Mouse (Mus musculus) urinary bladder, postnatal 4 days (tissue): ENCODE measurements at regions not wholly inside any gene's neighbourhood (a gene's known extent, or its start where the extent isn't known, plus 50 kb on each side); places are given as distances from the start of the nearest gene placed in this dataset.

Experiments used
- DNase-seq, 2 experiments: peaks; one replicate each; pipeline ENCODE4 v3.0.0; 2021 to 2022; ENCODE audit warnings: low spot score in 2 of 2

DNA sequence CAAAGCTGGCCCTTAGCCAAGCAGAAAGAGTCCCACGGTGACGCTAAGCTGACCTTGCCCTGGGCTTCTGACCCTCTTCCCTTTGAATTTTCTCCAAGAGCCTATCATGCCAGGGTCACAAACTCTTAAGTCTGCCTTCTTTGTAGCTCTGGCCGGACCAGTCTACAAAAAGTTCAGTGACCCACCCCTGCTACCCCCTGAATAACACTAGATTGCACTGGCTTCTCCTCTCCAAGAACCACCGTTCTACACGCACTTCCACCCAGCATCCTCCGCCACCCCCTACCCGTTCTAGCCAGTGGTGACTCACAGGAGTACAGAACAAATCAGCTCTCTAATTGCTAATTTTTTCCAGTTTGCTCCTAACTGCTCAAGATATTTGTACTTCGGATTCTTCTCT lies 325.0 kb downstream of the Tns1 start:
- DNase-seq: no peak

- no peak for DNase-seq
Observed at GRCm38 (mm10) chr1:73797858-73798257, 326.4 kb downstream of the Tns1 start.

GRCm38 (mm10) chr1:73797413-73797812 lies 326.8 kb downstream of the Tns1 start:
- no peak for DNase-seq

DNA sequence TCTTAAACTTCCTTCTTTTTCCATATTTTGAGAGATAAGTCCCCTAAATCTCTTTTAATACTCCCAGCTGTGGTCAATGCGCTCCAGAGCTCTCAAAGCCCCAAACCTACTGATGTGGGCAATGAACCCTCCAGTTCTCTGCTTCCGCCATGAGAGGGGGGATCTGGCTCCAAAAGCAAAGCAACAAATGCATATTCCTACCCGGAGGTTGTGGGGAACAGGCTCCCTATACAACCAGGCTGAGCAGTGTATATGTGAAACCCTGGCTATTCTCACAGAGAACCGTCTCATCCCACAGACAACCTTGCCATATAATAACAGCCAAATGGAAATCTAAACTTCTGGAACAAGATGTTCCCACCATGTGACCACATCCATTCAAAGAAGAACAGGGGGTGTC lies 330.4 kb downstream of the Tns1 start:
- DNase-seq: no peak

DNA sequence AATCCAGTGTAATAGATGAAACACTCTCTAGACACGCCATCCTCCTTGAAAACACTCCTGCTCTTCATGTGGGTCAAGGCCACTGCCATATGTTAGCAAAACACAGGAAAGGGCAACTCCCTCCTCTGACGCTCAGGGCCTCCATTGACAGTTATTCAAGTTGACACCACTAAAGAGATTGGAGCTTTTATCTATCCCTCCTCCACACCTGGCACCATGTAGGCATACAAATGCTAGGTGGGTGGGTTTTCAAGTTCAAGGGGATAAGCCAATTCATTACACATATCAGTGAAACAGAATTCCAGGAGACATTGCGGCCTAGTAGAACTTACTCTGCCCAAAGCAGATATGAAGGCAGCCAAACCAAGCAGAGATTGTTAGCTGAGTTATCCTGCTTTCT lies 331.0 kb downstream of the Tns1 start:
- no peak for DNase-seq

GRCm38 (mm10) chr1:73792311-73792710 lies 331.9 kb downstream of the Tns1 start:
- no peak for DNase-seq

- no peak for DNase-seq
Observed at GRCm38 (mm10) chr1:73787666-73788065, 336.6 kb downstream of the Tns1 start.

DNA sequence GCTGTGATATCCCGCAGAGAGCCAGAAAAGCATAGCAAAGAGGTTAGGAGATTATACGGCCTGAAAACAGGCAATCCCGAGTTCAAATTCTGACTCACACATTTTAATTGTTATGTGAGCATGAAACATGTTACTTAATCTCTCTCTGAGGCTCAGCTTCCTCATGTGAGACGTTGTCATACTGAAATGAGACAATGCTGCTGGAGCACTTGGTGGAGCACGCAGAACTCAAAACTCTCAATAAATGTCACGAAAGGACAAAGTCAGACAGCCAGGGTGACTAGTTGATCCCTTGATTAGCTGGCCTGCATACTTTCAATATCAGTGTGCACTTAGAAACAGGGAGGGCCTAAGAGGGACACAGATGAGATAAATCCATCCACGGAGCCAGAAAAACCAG lies 337.0 kb downstream of the Tns1 start:
- DNase-seq: no peak

- no peak for DNase-seq
Observed at GRCm38 (mm10) chr1:73783303-73783702, 340.9 kb downstream of the Tns1 start.

DNA sequence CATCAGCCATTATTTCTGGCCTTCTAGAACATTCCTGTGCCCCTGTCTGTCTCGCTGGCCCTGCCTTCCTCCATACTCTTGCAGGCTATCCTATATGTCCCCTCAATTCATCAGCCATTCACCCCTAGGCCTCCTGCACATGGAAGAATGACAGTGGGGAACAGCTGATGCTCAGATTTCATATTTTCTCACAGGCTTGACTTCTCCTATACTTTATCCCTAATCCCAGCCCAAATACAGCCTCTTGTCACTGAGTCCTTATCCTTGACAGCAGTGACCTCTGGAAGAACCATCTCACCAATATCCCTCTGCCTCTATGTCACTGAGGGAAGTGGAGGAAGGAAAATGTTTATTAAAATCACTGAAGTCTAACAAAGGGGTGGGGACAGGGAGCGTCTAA lies 341.4 kb downstream of the Tns1 start:
- no peak for DNase-seq

DNA sequence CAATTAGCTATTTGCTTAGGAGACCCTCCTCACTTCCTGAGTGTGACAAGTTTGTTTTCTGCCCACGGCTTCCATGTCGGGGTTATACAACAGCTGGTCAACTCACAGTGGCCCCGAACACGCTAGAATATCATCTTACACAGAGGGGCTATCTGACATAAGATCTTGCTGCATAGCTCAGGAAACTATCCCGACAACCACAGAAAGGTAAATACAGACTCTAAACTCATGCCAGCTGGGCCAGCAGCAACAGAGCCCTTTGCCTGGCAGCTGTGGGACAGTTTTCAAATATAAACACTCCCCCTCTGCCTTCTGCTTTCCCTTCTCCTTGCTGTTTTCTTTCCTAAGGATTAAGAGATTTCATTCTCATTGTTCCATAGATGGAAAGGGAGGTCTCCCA lies 352.5 kb downstream of the Tns1 start:
- no peak for DNase-seq

DNA sequence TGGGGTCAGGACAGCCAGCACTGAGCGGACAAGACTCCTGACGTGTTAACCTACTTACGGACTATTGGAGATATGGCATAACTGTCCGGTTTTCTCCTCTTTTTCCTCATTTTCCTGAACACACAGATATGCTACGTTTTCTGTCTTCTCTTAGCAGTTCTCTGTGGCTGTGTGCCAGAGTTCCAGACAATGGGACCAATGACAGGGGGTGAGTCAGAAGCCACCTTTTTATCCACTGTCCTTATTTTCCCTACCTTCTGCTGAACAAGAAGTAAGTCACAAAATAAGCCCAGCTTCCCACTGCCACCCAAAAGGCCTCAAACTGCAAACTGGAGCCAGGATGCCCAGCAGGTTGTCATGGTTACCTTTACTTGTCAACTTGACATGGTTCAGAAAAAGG lies 353.6 kb downstream of the Tns1 start:
- no peak for DNase-seq

- no peak for DNase-seq
Observed at GRCm38 (mm10) chr1:73764611-73765333, 359.5 kb downstream of the Tns1 start.

GRCm38 (mm10) chr1:73758110-73759061 lies 365.9 kb downstream of the Tns1 start:
- DNase-seq: no peak

DNA sequence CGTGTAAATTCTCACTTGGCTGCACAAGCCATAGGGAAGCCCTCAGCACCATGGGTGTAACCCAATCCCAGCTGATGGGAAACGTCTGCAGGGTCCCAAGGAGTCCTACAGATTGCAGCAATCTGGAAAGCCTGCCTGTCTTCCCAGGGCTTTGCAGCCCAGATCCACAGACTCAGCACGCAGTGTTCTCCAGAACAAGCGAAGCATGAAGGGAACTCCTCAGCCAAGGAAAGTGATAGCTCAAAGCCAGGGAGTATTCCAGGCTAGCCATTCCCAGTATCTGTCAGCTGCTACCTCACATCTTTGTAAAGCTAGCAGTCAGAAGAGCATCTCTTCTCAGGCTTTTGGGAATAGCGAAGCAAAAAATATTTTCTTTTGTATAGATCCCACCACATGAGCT lies 368.5 kb downstream of the Tns1 start:
- peak in 1 of 2 experiments; percentile 22 for DNase-seq

- DNase-seq: no peak
Observed at GRCm38 (mm10) chr1:73754928-73755327, 369.3 kb downstream of the Tns1 start.

DNA sequence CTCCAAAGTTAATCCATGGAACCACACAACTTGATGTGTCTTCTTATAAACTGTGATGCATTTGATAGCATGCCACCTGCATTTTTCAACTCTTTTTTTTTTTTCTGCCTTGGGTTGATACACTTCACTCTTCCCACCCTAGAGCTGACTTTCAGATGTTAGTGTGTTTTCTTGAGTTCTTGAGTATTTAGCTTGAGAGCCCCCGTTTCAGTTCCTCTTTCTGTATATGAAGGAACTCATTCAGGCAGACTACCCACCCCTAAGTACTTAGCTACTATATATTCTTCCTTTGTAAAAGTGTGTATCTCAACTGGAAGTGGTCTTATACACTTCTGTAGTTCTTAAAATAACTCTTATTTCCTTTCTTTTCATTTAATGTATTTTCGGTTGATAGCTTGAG lies 371.1 kb downstream of the Tns1 start:
- DNase-seq: no peak

GRCm38 (mm10) chr1:73748702-73749101 lies 375.5 kb downstream of the Tns1 start:
- no peak for DNase-seq

DNA sequence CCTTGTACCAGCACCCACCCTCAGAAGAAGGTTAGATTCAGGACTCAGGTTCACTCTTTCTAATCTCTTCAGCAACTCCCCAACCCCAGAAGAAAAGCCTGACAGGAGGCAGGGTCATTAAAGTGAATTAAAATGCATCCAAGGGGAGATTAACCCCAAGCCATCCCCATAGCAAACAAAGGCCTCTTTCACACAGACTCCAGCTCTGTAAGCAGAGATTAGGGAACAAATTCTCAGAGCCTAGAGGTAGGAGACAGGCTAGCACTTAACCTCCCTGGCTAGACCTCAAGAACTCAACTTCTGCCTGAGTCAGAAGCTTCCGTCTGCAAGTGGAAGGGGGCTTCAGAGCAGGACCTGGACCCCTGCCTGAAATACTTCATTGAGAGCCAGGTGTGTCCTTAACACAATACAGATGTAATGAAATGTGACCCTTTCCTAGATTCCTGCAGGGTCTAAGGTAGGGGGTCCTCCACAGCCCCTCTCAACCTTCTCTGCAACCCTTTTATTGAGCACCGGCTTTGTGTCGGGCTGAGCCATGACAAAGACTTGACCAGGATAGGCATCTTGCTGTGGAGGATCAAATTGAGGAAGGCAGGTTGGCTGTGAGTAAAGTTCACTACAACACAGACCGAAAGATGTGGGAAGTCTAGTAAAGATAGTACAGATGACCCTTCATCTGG lies 379.6 kb downstream of the Tns1 start:
- DNase-seq: no peak

DNA sequence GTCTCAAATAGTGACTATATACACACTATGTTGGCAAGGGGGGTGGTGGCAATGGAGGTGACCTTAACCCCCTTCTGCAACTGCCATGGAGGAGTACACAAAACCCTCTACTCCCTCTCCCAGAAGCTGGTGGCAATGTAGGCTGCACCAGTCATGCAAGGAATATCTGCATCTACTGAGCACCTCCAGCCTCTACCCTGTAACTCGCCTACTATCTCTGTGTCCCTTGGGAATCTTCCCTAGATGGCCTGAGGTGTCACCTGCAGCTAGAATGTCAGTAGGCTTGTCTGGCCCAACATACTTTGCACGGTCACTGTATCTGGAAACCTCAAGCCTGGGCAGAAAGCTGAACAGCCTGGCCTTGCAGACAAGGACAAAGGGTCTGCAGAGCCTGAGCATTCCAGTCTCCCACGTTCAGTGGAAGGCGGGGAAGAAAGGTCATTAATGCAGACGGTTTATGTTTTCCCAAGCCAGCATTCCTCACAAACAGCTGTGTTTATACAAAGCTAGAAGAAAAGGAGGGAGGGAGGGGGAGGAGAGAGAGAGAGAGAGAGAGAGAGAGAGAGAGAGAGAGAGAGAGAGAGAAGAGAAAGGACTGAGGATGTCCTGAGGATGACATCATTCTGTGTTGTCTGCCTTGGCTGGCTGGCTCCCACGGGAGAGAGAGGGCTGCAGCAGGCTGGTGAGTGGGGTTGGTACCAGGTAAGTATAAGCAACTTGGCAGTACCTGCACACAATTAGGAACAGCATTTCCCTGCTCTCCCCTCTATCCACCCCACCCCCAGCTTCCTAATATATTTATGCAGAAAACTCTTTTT lies 380.3 kb downstream of the Tns1 start:
- DNase-seq: peak in 1 of 2 experiments; percentile 42

DNA sequence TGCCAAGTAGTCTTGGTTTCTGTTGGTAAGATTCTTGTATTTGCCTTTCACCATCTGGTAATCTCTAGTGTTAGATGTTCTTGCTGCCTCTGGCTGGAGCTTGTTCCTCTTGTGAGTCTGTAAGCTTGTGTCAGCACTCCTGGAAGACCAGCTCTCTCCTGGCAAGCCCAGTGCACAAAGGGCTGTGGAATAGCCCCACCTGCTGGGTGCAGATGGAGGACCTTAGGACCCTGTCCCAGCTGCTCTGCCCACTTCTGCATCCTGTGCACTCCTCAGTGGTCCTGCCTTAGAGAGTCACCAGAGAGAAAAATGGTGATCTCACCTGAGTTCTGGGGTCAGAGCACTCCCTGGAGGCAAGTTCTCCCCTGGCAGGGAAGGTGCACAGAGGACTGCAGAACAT lies 387.2 kb downstream of the Tns1 start:
- DNase-seq: no peak

GRCm38 (mm10) chr1:73728377-73728776 lies 395.9 kb downstream of the Tns1 start:
- no peak for DNase-seq
